ENCODE assay signal across 10 mouse cellular contexts in the genomic region with DNA sequence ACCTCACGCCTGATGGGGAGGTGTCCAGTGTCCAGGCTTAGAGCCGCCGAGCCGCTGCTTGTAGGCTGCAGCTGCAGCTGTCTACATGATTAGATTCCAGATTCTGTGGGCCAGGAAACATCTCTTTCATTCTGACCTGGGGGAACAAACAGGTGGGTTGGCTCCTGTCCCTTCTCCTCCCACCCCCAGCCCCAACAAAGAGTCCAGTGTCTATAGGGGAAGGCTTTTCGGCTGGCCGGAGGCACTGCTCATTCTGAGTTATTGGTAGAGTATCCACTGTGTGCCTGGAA. TPM values are rescaled to one million over a fixed set of nuclear protein-coding genes. Genes with fewer than 3 reads are reported as not detected.
DNase-seq lines count a peak whose midpoint lies in the region; ATAC-seq lines count a peak whose summit lies in the region.
"Had no signal": no experiment of that assay in that cellular context is flagged by ENCODE, and none has a peak within 500 bp of the region (broad histone marks: within the 10 kb centered on the region; RNA-seq: fewer than 3 reads in every experiment).

No protein-coding gene starts in this region.

- peak overlapping the region; percentile 97 for H3K27ac ChIP-seq in kidney, embryonic 15.5 days
- peak overlapping the region; percentile 63 for H3K27ac ChIP-seq in forebrain, embryonic 13.5 days
- H3K27ac ChIP-seq in limb, embryonic 11.5 days (replicated peaks; ENCODE audit: low read depth, low read length) = peak overlapping the region; percentile 87
- H3K27ac ChIP-seq in neural tube, embryonic 15.5 days (replicated peaks) = peak overlapping the region; percentile 99
- H3K27ac ChIP-seq: liver, embryonic 14.5 days had no signal

- H3K4me2 ChIP-seq in kidney, embryonic 15.5 days = peak overlapping the region; percentile 90
- H3K4me2 ChIP-seq in forebrain, embryonic 13.5 days = peak overlapping the region; percentile 95
- H3K4me2 ChIP-seq in limb, embryonic 11.5 days (ENCODE audit: low read depth, severe bottlenecking) = peak overlapping the region; percentile 38
- peak overlapping the region; percentile 88 for H3K4me2 ChIP-seq in neural tube, embryonic 15.5 days

- H3K27me3 ChIP-seq in kidney, embryonic 15.5 days = no peaks in the 10 kb centered on the region
- H3K27me3 ChIP-seq in forebrain, embryonic 13.5 days = no peaks in the 10 kb centered on the region
- no peaks in the 10 kb centered on the region for H3K27me3 ChIP-seq in limb, embryonic 11.5 days (ENCODE audit: control insufficient read depth, insufficient read depth, low read length)
- H3K27me3 ChIP-seq in neural tube, embryonic 15.5 days (replicated peaks) = no peaks in the 10 kb centered on the region

- no peak for DNase-seq in kidney, postnatal 10 days
- no peak for DNase-seq in limb, embryonic 11.5 days (ENCODE audit: low spot score)
- no peak for DNase-seq in right cerebral cortex, postnatal 10 days (ENCODE audit: low spot score in 2 of 2)
- no peak for DNase-seq in gastrocnemius, adult 18-20 months (ENCODE audit: low spot score)
- DNase-seq in T-cell, adult 2 months (ENCODE audit: low spot score) = no peak
- DNase-seq: cerebellum, adult 9-11 months had no signal

- no peaks in the 10 kb centered on the region for H3K9me3 ChIP-seq in kidney, embryonic 15.5 days (replicated peaks)
- no peaks in the 10 kb centered on the region for H3K9me3 ChIP-seq in forebrain, embryonic 13.5 days (replicated peaks)
- no peaks in the 10 kb centered on the region for H3K9me3 ChIP-seq in limb, embryonic 11.5 days (ENCODE audit: control insufficient read depth, low read length)
- no peaks in the 10 kb centered on the region for H3K9me3 ChIP-seq in neural tube, embryonic 15.5 days (replicated peaks)

- H3K4me1 ChIP-seq in kidney, embryonic 15.5 days = peaks cover 94% of the 10 kb centered on the region
- peaks cover 96% of the 10 kb centered on the region for H3K4me1 ChIP-seq in forebrain, embryonic 13.5 days
- peaks cover 80% of the 10 kb centered on the region for H3K4me1 ChIP-seq in limb, embryonic 11.5 days (ENCODE audit: control insufficient read depth, insufficient read depth, low read length)
- peaks cover 86% of the 10 kb centered on the region for H3K4me1 ChIP-seq in neural tube, embryonic 15.5 days

- 0 out of 2 replicates have a peak overlapping the region, but pooled peaks have one; percentile 6 for H3K4me3 ChIP-seq in kidney, embryonic 15.5 days (replicated peaks)
- H3K4me3 ChIP-seq in forebrain, embryonic 13.5 days = no peak overlapping the region
- H3K4me3 ChIP-seq in limb, embryonic 11.5 days (ENCODE audit: low read depth, low read length) = no peak overlapping the region
- H3K4me3 ChIP-seq in neural tube, embryonic 15.5 days (replicated peaks) = no peak overlapping the region

- no peak for ATAC-seq in kidney, embryonic 15.5 days (replicated peaks; ENCODE audit: low FRiP score)
- no peak for ATAC-seq in forebrain, embryonic 13.5 days
- ATAC-seq in limb, embryonic 11.5 days (ENCODE audit: insufficient number of reproducible peaks, low FRiP score, low TSS enrichment, low read depth) = no peak
- no peak for ATAC-seq in neural tube, embryonic 15.5 days (ENCODE audit: low FRiP score)

- H3K36me3 ChIP-seq in kidney, embryonic 15.5 days = no peaks in the 10 kb centered on the region
- H3K36me3 ChIP-seq in forebrain, embryonic 13.5 days (ENCODE audit: poor library complexity, severe bottlenecking) = peaks cover 14% of the 10 kb centered on the region; the same call in 1 of the 2 replicates
- H3K36me3 ChIP-seq in limb, embryonic 11.5 days (ENCODE audit: control insufficient read depth, insufficient read depth, low read length) = no peaks in the 10 kb centered on the region; the same call in 1 of the 2 replicates
- H3K36me3 ChIP-seq in neural tube, embryonic 15.5 days = no peaks in the 10 kb centered on the region

- WGBS in kidney, embryonic 15.5 days = 27% methylated on average over 6 of the region's 6 CpGs
- 37% methylated on average over 6 of the region's 6 CpGs for WGBS in forebrain, embryonic 13.5 days
- WGBS in limb, embryonic 11.5 days = 19% methylated on average over 6 of the region's 6 CpGs
- WGBS in neural tube, embryonic 15.5 days = 7% methylated on average over 6 of the region's 6 CpGs

- H3K9ac ChIP-seq in kidney, embryonic 15.5 days = peak overlapping the region; percentile 12; the same call in 1 of the 2 replicates
- peak overlapping the region; percentile 54 for H3K9ac ChIP-seq in forebrain, embryonic 13.5 days
- H3K9ac ChIP-seq in limb, embryonic 11.5 days (ENCODE audit: low read length) = peak overlapping the region; percentile 9; the same call in 1 of the 2 replicates
- 0 out of 2 replicates have a peak overlapping the region, but pooled peaks have one; percentile 31 for H3K9ac ChIP-seq in neural tube, embryonic 15.5 days (replicated peaks)
- H3K9ac ChIP-seq: liver, embryonic 14.5 days had no signal

RNA-seq across cellular contexts. Expression of gene Bahcc1, which starts 10.7 kb away (rescaled TPM):
- polyA plus RNA-seq in kidney, embryonic 15.5 days (2015; fragmentation: Nextera tagmentation; extraction: Ambion mirVana) = 11.8 and 14.1 TPM in 2 replicates
- polyA plus RNA-seq in forebrain, embryonic 13.5 days (2015; fragmentation: Nextera tagmentation; extraction: Ambion mirVana) = 17.2 TPM in 2 replicates
- polyA plus RNA-seq in limb, embryonic 11.5 days (2014; fragmentation: Nextera tagmentation; extraction: Ambion mirVana) = 24.9 and 27.6 TPM in 2 replicates
- polyA plus RNA-seq in neural tube, embryonic 15.5 days (2015; fragmentation: Nextera tagmentation; extraction: Ambion mirVana) = 8.7 and 10.4 TPM in 2 replicates
- 1 to 10 TPM; 3.4 to 4.6 TPM for total RNA-seq in gastrocnemius, adult 18-20 months (2021)

Comparison
In these comparisons a context has a peak if more than half of its experiments do, and no peak if none do; other contexts are left out.
1. H3K4me2 ChIP-seq: peak in every context shown above with its lines; median percentile 95 in forebrain, embryonic 13.5 days; 90 in kidney, embryonic 15.5 days; 88 in neural tube, embryonic 15.5 days; 38 in limb, embryonic 11.5 days.